Mouse (Mus musculus) A20 (cell line): ENCODE measurements around the gene Hnrnpul2.
"Not testable (repeated sequence)": the region's sequence is repeated elsewhere in the genome, so short reads cannot be mapped to it uniquely, and the experiment has no call there.

ENCODE experiments used
- DNase-seq: peaks from one replicate; pipeline ENCODE4 v3.0.0-alpha.2; 2011; ENCODE audit warnings: low read depth, low spot score

The Hnrnpul2 gene

DNA sequence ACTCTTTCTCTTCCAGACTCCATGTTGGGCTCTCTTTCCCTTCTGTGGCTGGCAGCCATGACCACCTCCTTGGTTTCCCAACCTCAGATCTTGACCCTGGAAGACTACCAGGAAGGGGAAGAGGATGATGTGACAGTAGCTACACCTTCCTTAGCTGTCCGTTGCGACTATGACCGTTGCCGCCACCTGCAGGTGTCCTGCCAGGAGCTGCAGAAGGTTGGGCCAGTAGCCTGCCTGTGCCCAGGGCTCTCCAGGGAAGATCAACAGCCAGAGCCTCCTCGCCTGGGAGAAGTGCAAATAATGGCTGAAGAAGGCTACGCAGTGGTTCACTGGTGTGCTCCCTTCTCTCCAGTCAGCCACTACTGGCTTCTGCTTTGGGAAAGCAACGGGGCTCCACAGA is 31.8 kb downstream of the Hnrnpul2 start:
- DNase-seq, result no peak

DNA sequence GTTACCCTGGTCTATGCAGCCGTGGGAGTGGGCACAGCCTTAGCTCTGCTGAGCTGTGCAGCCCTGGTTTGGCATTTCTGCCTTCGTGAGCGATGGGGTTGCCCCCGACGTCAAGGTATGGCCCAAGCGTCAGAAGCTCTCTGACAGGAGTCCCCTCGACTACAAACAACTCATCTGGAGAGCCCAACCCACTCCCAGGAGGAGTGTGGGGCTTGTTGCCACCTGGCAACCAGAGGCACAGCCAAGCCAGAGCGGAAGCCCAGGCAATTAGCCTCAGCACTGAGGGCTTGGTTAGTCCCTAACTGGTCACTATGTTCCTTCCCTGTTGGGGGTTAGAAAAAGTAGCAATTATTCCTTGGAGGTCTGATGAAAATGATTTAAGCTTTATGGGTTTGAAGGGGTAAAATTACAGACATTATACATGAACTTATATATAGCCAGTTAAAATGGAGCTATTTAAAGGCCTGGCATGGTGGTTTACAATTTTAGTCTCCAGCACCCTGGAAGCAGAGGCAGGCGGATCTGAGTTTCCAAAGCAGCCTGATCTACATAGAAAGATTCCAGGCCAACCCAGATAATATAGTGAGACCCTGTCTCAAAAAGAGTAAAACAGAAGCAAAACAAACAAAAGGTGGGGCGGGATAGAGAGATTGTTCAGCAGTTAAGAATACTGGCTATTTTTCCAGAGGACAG is 32.6 kb downstream of the Hnrnpul2 start:
- DNase-seq, result no peak

DNA sequence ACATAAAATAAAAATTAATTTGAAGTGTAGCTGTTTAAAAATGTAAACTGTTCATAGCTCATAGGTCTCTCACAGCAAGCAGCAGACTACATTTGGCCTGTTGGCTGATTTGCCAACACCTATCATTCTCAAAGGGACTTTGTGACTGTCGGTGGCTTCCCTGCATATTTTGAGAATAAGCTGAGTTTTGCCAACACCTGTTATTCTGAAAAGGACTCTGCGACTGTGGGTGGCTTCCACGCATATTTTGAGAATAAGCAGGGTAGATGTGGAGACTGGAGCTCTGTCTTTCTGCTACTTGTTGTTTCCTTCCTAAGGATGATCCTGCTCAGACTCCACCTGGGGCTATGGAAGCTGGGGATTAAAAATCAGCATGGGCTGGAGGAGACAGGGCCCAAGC is 33.3 kb downstream of the Hnrnpul2 start:
- DNase-seq, result no peak

DNA sequence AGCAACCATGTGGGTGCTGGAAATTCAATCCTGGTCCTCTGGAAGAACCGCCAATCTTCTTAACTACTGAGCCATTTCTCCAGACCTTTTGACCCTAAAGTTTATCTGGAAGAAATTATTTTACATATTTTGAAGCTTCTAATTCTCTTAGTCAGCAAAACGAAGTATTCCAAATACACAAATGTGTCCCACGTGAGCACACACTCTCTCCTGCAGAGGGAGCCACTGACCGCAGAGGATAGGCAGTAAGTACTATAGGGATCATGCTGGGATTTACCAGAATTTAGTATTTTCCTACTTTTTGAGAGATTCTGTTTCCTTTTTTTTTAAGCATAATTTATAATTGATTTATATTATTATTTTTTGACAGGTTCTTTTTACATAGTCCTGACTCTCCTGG is 37.9 kb downstream of the Hnrnpul2 start:
- DNase-seq, result peak; percentile 42

DNA sequence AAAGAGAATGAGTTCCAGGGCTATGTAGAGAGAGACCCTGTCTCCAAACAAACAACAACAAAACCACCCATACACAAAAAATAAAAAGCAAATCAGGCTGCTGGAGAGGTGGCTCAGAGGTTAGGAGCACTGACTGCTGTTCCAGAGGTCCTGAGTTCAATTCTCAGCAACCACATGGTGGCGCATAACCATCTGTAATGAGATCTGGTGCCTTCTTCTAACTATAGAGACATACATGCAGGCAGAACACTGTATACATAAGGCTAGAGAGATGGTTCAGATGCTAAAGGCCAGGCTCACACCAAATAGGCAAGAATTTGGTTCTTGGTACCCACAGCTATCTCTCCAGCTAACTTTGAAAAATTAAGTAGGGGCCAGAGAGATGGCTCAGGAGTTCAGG is 39.2 kb downstream of the Hnrnpul2 start:
- peak; percentile 63 for DNase-seq

DNA sequence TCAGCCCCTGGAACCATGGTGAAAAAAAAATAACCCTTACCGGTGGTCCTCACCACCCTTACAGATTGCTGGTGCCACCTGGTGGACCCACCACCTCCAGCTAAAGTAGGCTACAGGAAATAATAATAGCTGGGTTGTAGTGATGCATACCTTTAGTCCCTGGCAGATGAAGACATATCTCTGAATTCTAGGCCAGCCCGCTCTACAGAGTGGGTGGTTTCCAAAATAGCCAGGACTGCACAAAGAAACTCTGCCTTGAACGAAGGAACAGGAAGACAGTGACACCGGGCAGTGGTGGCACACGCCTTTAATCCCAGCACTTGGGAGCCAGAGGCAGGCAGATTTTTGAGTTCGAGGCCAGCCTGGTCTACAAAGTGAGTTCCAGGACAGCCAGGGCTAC is 44.5 kb downstream of the Hnrnpul2 start:
- peak; percentile 34 for DNase-seq

DNA sequence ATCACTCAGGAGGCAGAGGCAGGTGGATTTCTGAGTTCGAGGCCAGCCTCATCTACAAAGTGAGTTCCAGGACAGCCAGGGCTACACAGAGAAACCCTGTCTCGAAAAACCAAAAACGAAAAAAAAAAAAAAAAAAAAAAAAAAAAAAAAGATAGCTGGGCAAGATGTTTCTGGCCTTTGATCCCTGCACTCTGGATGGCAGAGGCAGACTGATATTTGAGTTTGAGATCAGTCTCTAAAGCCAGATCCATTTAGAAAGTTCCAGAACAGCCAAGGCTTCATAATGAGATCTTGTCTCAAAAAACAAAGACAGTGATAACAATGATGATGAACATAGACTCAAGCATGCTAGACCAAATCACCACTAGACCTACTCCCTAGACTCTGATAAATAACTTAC is 50.6 kb downstream of the Hnrnpul2 start:
- not testable (repeated sequence) for DNase-seq

DNA sequence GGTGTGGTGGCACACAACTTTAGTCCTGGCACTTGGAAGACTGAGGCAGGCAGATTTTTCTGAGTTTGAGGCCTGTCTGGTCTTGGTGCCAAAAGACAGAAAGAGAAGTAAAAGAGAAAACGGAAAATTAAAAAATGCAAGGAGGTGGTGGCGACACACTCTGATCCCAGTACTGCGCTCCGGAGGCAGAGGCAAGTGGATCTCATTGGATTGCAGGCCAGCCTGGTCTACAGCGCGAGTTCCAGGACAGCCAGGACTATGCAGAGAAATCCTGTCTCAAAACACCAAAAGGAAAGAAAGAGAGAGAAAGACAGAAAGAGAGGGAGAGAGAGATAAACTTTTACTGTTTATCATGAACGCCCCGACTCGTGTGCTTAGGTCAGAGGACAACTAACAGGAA is 51.0 kb downstream of the Hnrnpul2 start:
- DNase-seq, result no peak

DNA sequence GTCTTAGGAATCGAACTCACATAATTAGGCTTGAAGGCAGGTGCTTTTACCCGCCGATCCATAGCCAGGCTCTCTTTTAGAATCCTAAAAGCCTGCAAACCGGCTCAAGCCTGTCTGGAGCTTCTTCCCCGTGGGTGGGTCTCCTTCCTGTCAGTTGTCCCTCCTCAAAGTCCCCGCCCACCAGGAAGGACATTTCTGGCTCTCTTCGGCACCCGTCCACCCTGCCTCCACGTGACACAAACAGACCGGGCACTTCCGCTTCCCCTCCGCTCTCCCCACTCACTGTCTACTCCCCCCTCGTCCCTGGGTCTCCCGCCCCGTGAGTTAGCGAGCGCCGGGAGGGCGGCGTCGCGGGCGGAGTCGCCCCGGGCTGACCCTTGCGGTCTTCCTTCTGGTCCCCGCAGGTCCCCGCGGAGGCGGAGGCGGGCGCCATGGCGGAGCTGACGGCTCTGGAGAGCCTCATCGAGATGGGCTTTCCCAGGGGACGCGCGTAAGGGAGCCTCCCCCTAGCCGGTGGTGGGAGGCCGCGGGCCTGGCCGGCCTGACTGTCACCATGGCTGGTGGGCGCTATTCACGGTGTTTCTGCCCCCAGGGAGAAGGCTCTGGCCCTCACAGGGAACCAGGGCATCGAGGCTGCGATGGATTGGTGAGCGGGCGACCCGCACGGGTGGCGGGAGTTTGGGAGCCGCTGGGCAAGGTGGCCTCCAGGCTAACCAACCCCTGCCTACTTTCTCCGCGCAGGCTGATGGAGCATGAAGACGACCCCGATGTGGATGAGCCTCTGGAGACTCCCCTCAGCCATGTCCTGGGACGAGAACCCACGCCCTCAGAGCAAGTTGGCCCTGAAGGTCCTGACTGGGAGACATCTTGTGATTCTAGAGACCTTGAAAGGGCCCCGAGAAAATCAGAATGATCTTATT is 51.7 kb downstream of the Hnrnpul2 start, which contains the start of gene Ubxn1:
Gene Ubxn1 (plus strand): TSS at position 230 of the 920 bp plus-strand sequence.
- peak; percentile 96 for DNase-seq

DNA sequence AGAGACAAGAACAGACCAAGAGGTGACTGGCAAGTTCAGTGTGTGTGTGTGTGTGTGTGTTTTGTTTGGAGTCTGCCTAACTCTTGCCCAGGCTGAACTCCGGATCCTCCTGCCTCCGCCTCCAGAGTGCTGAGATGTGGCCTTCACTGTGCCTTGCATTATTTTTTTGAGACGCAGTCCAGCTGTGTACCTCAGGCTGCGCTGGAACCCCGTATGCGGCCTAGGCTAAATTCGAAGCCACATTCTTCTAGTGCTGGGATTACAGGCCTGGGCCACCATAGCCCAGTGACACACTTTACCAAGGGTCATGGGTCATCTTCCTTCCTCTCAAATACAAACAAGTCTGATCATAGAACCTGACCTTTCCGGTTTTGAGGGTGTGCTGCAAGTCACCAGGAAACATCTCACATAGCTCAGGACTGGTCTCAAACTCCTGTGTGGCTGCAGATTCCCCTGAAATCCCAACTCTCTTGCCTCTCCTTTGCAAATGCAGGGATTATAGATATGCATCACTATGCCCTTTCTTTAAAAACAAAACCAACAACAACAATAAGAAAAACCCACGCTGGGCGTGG is 52.5 kb downstream of the Hnrnpul2 start:
- no peak for DNase-seq

DNA sequence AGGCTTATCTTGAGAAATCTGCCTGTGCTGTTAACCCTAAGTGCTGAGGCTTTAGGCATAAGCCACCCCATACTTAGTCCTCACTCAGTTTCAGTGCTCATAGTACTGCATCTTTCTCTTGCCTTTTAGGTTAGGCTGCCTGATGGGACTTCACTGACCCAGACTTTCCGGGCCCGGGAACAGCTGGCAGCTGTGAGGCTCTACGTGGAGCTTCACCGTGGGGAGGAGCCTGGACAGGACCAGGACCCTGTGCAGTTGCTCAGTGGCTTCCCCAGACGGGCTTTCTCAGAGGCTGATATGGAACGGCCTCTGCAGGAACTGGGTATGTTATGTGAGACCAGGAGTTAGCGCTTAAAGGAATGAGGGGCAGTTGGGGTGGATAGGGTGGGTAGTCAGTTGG is 55.2 kb downstream of the Hnrnpul2 start:
- DNase-seq, result no peak

DNA sequence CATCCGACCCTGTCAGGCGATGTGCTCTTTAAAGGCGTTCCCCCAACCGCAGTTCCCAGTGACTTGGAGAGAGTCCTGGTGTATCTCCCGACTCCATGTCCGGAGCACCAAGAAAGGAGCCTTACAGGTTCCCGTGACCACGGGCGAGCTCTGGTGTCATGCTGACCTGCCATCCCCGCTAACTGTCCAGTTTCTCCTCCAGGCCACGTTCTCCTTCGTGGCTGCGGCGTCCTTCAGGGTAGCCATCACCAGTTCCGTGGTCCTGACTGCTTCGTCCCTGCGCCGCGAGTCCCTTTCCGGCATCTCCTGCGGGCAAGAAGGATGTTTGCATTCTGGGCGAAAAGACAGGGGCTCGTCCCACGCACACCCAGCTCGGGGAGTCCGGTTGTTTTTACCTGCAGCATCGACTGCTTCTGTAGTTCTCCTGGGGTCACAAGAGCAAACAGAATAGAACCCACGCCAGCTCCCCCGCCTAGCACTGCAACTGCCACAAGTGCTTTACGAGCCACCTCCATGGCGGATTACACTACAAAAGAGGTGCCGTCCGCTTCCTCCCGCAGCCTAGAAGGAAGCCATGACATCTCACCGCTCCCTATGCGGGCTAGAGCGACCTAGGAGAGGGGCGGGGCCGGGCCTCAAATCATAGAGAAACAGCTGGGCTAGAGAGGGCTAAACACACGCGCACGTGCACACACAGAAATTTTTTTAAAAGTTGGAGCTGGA is 60.7 kb downstream of the Hnrnpul2 start, which contains the start of gene Uqcc3:
Gene Uqcc3 (minus strand): TSS at position 613 of the 723 bp plus-strand sequence.
- DNase-seq, result peak; percentile 91

DNA sequence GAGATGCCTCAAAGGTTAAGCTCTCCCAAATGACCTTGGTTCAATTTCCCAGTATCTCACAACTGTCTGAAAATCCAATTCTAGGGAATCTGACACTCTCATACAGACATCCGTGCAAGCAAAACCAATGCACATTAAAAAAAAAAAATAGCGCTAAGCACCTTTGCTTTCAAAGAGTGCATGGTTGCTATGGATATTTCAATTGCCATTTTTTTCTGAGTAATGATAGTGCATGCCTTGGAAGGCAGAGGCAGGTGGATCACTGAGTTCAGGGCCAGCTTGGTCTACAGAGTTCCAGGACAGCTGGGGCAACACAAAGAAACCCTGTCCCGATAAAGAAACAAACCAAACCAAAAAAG is 61.2 kb downstream of the Hnrnpul2 start:
- no peak for DNase-seq

DNA sequence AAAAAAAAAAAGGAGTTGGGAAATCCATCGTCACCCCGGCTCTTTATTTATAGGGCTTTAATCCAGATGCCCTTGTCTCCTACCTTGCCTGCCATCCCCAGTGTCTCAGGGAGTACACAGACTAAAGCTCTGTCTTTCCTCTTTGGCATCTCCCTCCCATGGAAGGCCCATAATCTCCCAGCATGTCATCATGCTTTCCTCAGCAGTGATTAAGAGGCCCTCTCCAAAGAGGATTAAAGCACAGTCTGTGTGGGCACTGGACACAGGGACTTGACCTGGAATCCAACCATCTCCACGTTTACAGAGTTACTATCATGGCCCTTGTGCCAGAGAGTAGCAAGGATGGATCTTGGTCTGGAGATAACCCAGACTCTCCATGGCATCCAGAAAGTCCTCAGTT is 63.8 kb downstream of the Hnrnpul2 start, which contains the start of the genes Lbhd1 and Gm49403:
Gene Lbhd1 (plus strand): TSS at position 117 of the 400 bp plus-strand sequence.
Gene Gm49403 (plus strand): TSS at position 315 of the 400 bp plus-strand sequence.
- DNase-seq, result no peak
